Mouse (Mus musculus): ENCODE data around the gene Fads6.

Gene Fads6

GRCm38 (mm10) chr11:115276780-115277603, 20.5 kb downstream of the Fads6 start, which contains the start of gene Fdxr:
Gene Fdxr (minus strand): TSS chr11:115277050.
- DNase-seq (ENCODE audit: low spot score in 2 of 2) = peak; percentile 96 to 99

GRCm38 (mm10) chr11:115275954-115276353, 21.5 kb downstream of the Fads6 start:
- no peak for DNase-seq (ENCODE audit: low spot score in 2 of 2)

- no peak for DNase-seq (ENCODE audit: low spot score in 2 of 2)
Measured at GRCm38 (mm10) chr11:115275509-115275908, 22.0 kb downstream of the Fads6 start.

- DNase-seq (ENCODE audit: low spot score in 2 of 2) = no peak
Measured at GRCm38 (mm10) chr11:115274771-115275170, 22.7 kb downstream of the Fads6 start.

GRCm38 (mm10) chr11:115274178-115274577, 23.3 kb downstream of the Fads6 start:
- DNase-seq (ENCODE audit: low spot score in 2 of 2) = no peak

GRCm38 (mm10) chr11:115273735-115274134, 23.7 kb downstream of the Fads6 start:
- DNase-seq (ENCODE audit: low spot score in 2 of 2) = no peak

- no peak for DNase-seq (ENCODE audit: low spot score in 2 of 2)
Measured at GRCm38 (mm10) chr11:115272894-115273498, 24.5 kb downstream of the Fads6 start.

GRCm38 (mm10) chr11:115271481-115271880, 26.0 kb downstream of the Fads6 start:
- no peak for DNase-seq (ENCODE audit: low spot score in 2 of 2)

GRCm38 (mm10) chr11:115271052-115271451, 26.4 kb downstream of the Fads6 start:
- DNase-seq (ENCODE audit: low spot score in 2 of 2) = no peak

- peak; percentile 70 to 81 for DNase-seq (ENCODE audit: low spot score in 2 of 2)
Measured at GRCm38 (mm10) chr11:115270148-115270861, 27.2 kb downstream of the Fads6 start.

- no peak for DNase-seq (ENCODE audit: low spot score in 2 of 2)
Measured at GRCm38 (mm10) chr11:115269330-115270066, 28.0 kb downstream of the Fads6 start.

- DNase-seq (ENCODE audit: low spot score in 2 of 2) = no peak
Measured at GRCm38 (mm10) chr11:115267958-115268357, 29.5 kb downstream of the Fads6 start.

- DNase-seq (ENCODE audit: low spot score in 2 of 2) = no peak
Measured at GRCm38 (mm10) chr11:115267061-115267883, 30.2 kb downstream of the Fads6 start, which contains the start of gene Grin2c. Gene Grin2c (minus strand): TSS chr11:115267243.

- no peak for DNase-seq (ENCODE audit: low spot score in 2 of 2)
Measured at GRCm38 (mm10) chr11:115266400-115266778, 31.1 kb downstream of the Fads6 start.

GRCm38 (mm10) chr11:115265771-115266399, 31.6 kb downstream of the Fads6 start:
- DNase-seq (ENCODE audit: low spot score in 2 of 2) = no peak

- DNase-seq (ENCODE audit: low spot score in 2 of 2) = no peak
Measured at GRCm38 (mm10) chr11:115264862-115265668, 32.4 kb downstream of the Fads6 start.

- no peak for DNase-seq (ENCODE audit: low spot score in 2 of 2)
Measured at GRCm38 (mm10) chr11:115264136-115264861, 33.2 kb downstream of the Fads6 start.

- DNase-seq (ENCODE audit: low spot score in 2 of 2) = no peak
Measured at GRCm38 (mm10) chr11:115262954-115263353, 34.5 kb downstream of the Fads6 start.

- no peak for DNase-seq (ENCODE audit: low spot score in 2 of 2)
Measured at GRCm38 (mm10) chr11:115259134-115259533, 38.3 kb downstream of the Fads6 start.
